Mouse (Mus musculus) embryonic facial prominence, embryonic 11.5 days (tissue): ENCODE results near the gene Fundc1. TPM values are rescaled to one million over a fixed set of nuclear protein-coding genes. Genes with fewer than 3 reads are reported as not detected.
A peak's percentile ranks its signal among the peaks of the same experiment; 100 is the strongest.

Experiments used
- ATAC-seq: fragments of 200-750 bp; cut with Nextera tagmentation; replicated peaks from 2 replicates; pipeline ENCODE4 v1.8.0; 2017; ENCODE audit warnings: low read depth; ENCODE audit not compliant: insufficient number of reproducible peaks, low FRiP score, low TSS enrichment
- DNase-seq: peaks from one replicate; pipeline ENCODE4 v3.0.0-alpha.2; 2015; ENCODE audit warnings: low spot score
- H3K27ac ChIP-seq: fragments of 300-500 bp; sonication (generic); replicated peaks from 2 replicates; pipeline ENCODE4 v1.5.1; 2014; ENCODE audit warnings: mild to moderate bottlenecking, low read depth, low read length, control low read depth
- H3K27me3 ChIP-seq: fragments of 300-500 bp; sonication (generic); 2 replicates; pipeline ENCODE4 v1.6.1; 2014; ENCODE audit warnings: mild to moderate bottlenecking, low read length, moderate library complexity, mixed read lengths; ENCODE audit not compliant: control insufficient read depth, insufficient read depth
- H3K36me3 ChIP-seq: fragments of 300-500 bp; sonication (generic); replicated peaks from 2 replicates; pipeline ENCODE4 v1.6.1; 2014; ENCODE audit warnings: low read depth, mild to moderate bottlenecking, low read length, moderate library complexity, mixed read lengths; ENCODE audit not compliant: control insufficient read depth, insufficient read depth
- H3K4me1 ChIP-seq: fragments of 300-500 bp; sonication (generic); 2 replicates; pipeline ENCODE4 v1.6.1; 2014; ENCODE audit warnings: low read length, mixed read lengths; ENCODE audit not compliant: control insufficient read depth, insufficient read depth
- H3K4me2 ChIP-seq: fragments of 300-500 bp; sonication (generic); 2 replicates; pipeline ENCODE4 v1.6.1; 2014; ENCODE audit warnings: low read depth, mild to moderate bottlenecking, control low read depth, low read length, moderate library complexity
- H3K4me3 ChIP-seq: fragments of 300-500 bp; sonication (generic); 2 replicates; pipeline ENCODE4 v1.5.1; 2014; ENCODE audit warnings: low read depth, low read length, control low read depth
- H3K9ac ChIP-seq: fragments of 300-500 bp; sonication (generic); replicated peaks from 2 replicates; pipeline ENCODE4 v1.6.1; 2014; ENCODE audit warnings: mild to moderate bottlenecking, control low read depth, low read length
- H3K9me3 ChIP-seq: fragments of 300-500 bp; sonication (generic); replicated peaks from 2 replicates; pipeline ENCODE4 v1.6.1; 2016; ENCODE audit warnings: mild to moderate bottlenecking, low read length, inconsistent platforms, mixed read lengths; ENCODE audit not compliant: control insufficient read depth
- WGBS: fragments of 180-500 bp; shearing (Covaris S2); extraction: QIAGEN DNeasy Blood & Tissue Kit; methylation state at CpG from one replicate; pipeline ENCODE4 v1.1.7; 2014; 5-methylcytosine and 5-hydroxymethylcytosine counted together
- polyA plus RNA-seq: library from polyadenylated mRNA; unstranded; fragments of >200 nt; fragmentation: Nextera tagmentation; extraction: Ambion mirVana; gene quantifications from 2 replicates; pipeline ENCODE4 v1.2.1, GENCODE M21; 2014

The Fundc1 gene
- polyA plus RNA-seq, 1 experiment from 2014 or later = 78.1 TPM

DNA sequence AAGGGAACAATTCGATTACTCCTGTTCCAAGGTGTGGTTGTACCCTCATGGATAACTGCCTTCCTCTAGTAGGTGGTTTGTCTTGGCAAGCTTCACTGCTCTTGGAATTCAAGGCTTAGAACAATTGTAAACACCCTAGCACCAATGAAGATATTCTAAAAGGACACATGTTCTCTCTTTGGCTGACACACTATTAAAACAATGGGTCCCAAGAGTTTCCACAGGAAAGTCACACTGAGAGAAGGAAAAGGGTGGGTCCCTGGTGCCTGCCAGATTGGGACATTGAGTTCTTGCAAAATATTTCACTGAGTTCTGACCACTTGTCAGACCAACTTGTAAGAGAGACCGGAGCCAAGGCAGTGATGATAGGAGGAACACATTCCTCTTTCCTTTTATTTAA lies 45.1 kb downstream of the Fundc1 start:
- no peak overlapping the region for H3K4me3 ChIP-seq
- no peak overlapping the region for H3K27ac ChIP-seq
- H3K9ac ChIP-seq = no peak overlapping the region
- WGBS = 82% methylated on average over 2 of the region's 2 CpGs
- no peaks in the 10 kb centered on the region for H3K9me3 ChIP-seq
- DNase-seq (no peak), ATAC-seq (no peak)
- no peaks in the 10 kb centered on the region for H3K27me3 ChIP-seq
- no peaks in the 10 kb centered on the region for H3K36me3 ChIP-seq
- no peak overlapping the region for H3K4me2 ChIP-seq
- H3K4me1 ChIP-seq = no peaks in the 10 kb centered on the region

DNA sequence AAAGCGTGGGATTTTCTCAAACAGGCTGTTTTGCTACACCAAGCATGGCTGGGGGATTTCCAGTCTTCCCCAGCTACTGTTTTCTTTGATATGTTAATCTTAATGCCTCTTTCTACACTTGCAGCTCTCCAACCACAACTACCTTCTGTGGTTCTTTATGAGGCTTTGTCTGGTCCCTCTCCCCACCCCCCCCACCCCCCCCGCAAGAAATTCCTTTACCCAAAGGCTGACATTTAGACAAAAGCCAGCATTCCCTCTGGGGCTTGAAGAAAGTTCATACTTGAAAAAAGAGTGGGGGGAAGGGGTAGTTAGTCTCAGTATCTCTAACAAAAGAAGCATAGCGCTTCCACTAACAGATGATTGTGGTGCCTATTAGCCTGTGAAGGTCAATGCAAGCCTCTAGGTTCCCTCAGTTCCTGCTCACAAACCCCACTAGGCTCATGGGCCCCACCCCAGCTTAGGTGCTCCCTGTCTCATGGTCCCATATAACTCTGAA lies 50.9 kb downstream of the Fundc1 start:
- Histone ChIP-seq H3K9me3 (no peaks in the 10 kb centered on the region), H3K36me3 (no peaks in the 10 kb centered on the region), H3K27ac (no peak overlapping the region), H3K9ac (no peak overlapping the region), H3K4me3 (no peak overlapping the region), H3K4me2 (no peak overlapping the region), H3K27me3 (no peaks in the 10 kb centered on the region), H3K4me1 (no peaks in the 10 kb centered on the region)
- ATAC-seq = no peak; the same call in 1 of the 2 replicates
- WGBS = 4% methylated on average over 3 of the region's 3 CpGs
- DNase-seq = peak; percentile 32

DNA sequence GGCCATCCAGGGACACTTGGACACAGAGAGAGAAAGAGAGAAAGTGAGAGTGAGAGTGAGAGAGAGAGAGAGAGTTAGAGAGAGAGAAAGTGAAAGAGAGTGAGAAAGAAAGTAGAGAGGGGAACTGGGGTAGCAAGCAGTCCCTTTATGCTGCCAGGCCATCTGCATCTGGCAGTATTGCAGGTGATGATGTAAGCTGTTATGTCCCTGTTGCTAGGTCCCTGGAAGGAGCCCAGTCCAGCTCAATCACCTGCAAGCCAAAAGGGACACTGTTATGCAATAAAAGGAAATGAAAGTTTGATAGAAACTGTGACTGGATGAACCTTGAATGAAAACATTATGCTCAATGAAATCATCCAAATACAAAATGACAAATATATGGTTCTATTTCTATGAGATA lies 52.0 kb downstream of the Fundc1 start:
- Histone ChIP-seq H3K9ac (no peak overlapping the region), H3K4me3 (no peak overlapping the region), H3K27ac (no peak overlapping the region), H3K4me1 (no peaks in the 10 kb centered on the region), H3K36me3 (no peaks in the 10 kb centered on the region), H3K9me3 (no peaks in the 10 kb centered on the region), H3K27me3 (no peaks in the 10 kb centered on the region), H3K4me2 (no peak overlapping the region)
- DNase-seq (no peak), ATAC-seq (no peak)

DNA sequence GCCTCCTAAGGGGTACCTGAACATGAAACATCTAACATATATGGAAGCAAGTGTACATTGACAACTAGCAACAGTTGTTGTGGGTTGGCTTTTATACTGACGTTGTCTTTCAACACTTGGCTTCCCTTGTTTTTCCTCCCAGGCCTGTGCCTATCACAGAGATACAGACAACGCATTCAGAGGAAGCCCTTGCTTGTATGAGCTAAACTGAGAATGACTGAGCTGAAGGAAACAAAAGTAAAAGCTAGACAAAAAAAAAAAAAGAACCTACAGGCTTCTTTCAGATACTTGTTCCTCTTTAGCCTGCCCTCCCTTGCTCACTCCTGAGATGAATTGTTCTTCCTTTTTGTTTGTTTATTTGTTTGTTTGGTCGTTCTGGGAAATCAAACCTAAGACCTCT lies 58.1 kb downstream of the Fundc1 start:
- no peak for DNase-seq
- H3K27me3 ChIP-seq = no peaks in the 10 kb centered on the region
- H3K4me1 ChIP-seq = no peaks in the 10 kb centered on the region
- H3K27ac ChIP-seq = no peak overlapping the region
- H3K4me2 ChIP-seq = no peak overlapping the region
- 71% methylated on average over 3 of the region's 3 CpGs for whole genome bisulfite sequencing
- no peaks in the 10 kb centered on the region for H3K36me3 ChIP-seq
- H3K4me3 ChIP-seq = no peak overlapping the region
- H3K9ac ChIP-seq = no peak overlapping the region
- no peak for ATAC-seq
- H3K9me3 ChIP-seq = no peaks in the 10 kb centered on the region

DNA sequence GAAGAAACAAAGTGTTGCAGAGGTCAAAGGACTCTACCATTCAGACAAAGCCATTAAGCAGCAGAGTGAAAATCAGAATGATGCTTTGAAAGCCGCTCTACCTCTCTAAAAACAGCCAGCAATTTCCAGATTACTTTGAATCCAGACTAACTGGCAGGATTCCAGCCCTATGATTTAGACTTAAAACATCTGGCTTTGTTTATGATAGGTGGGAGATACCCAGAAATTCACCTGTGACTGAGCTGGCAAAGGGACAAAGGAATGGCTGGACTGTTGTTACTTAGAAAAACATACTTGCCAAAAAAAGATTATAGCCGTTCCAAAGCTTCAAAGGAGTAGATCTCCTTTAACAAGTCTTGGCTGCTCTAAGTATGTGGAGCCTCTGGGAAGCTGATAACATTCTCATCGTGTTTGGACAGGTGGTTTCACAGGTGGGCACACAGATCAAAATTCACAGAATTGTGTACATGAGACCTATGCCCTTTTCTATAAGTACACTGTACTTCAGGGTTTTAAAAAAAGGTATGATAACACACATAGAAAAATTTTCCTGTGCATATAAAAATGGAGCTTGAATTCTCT lies 60.0 kb downstream of the Fundc1 start:
- Histone ChIP-seq H3K9ac (no peak overlapping the region), H3K4me2 (no peak overlapping the region), H3K4me3 (no peak overlapping the region), H3K27me3 (no peaks in the 10 kb centered on the region), H3K27ac (no peak overlapping the region), H3K36me3 (no peaks in the 10 kb centered on the region), H3K9me3 (no peaks in the 10 kb centered on the region), H3K4me1 (no peaks in the 10 kb centered on the region)
- 49% methylated on average over 3 of the region's 3 CpGs for WGBS
- ATAC-seq = no peak
- no peak for DNase-seq
